Mouse (Mus musculus) intestine, embryonic 15.5 days (tissue): ENCODE data around the gene Smarcd2. TPM values are rescaled to one million over a fixed set of nuclear protein-coding genes. Genes with fewer than 3 reads are reported as not detected.

Experiments used
- ATAC-seq: fragments of 200-750 bp; cut with Nextera tagmentation; 2 replicates; pipeline ENCODE4 v1.8.0; 2017; ENCODE audit warnings: moderate TSS enrichment, moderate library complexity
- H3K27ac ChIP-seq: fragments of 300-500 bp; sonication (generic); 2 replicates; pipeline ENCODE4 v1.5.1; 2015; ENCODE audit warnings: mild to moderate bottlenecking, inconsistent platforms
- H3K27me3 ChIP-seq: fragments of 300-500 bp; sonication (generic); replicated peaks from 2 replicates; pipeline ENCODE4 v1.6.1; 2015; ENCODE audit warnings: inconsistent platforms
- H3K36me3 ChIP-seq: fragments of 300-500 bp; sonication (generic); 2 replicates; pipeline ENCODE4 v1.6.1; 2015; ENCODE audit warnings: inconsistent platforms
- H3K4me1 ChIP-seq: fragments of 300-500 bp; sonication (generic); replicated peaks from 2 replicates; pipeline ENCODE4 v1.6.1; 2015; ENCODE audit warnings: inconsistent platforms
- H3K4me2 ChIP-seq: fragments of 300-500 bp; sonication (generic); replicated peaks from 2 replicates; pipeline ENCODE4 v1.6.1; 2015; ENCODE audit warnings: mild to moderate bottlenecking, inconsistent platforms
- H3K4me3 ChIP-seq: fragments of 300-500 bp; sonication (generic); replicated peaks from 2 replicates; pipeline ENCODE4 v1.5.1; 2015; ENCODE audit warnings: inconsistent platforms
- H3K9ac ChIP-seq: fragments of 300-500 bp; sonication (generic); 2 replicates; pipeline ENCODE4 v1.6.1; 2015; ENCODE audit warnings: inconsistent platforms
- H3K9me3 ChIP-seq: fragments of 300-500 bp; sonication (generic); 2 replicates; pipeline ENCODE4 v1.6.1; 2016; ENCODE audit warnings: inconsistent platforms
- WGBS: fragments of 180-500 bp; shearing (Covaris S2); methylation state at CpG from one replicate; pipeline ENCODE4 v1.1.7; 2015; 5-methylcytosine and 5-hydroxymethylcytosine counted together
- polyA plus RNA-seq: library from polyadenylated mRNA; unstranded; fragments of >200 nt; fragmentation: Nextera tagmentation; extraction: Ambion mirVana; gene quantifications from 2 replicates; pipeline ENCODE4 v1.2.1, GENCODE M21; 2015

The Smarcd2 gene
- polyA plus RNA-seq, 1 experiment from 2014 or later = 60.6 TPM

DNA sequence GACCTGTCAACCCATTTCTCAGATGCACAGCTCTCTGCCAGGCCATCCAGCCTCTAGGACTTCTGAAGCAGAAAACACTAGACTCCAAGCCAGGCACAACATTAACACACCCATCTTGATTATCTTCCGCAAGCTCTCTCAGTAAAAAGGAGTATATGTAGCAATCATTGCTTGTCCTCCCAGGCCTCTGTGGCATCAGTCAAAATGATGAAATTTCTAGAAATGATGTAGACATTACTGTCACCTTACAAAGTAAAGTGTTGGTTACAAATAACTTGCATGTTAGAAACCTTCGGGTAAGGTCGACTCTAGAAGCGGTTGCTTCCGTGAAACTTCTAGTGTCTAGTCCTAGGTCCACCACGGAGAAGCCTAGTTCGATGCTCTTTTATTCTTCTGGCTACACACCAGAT, 57.3 kb downstream of the Smarcd2 start:
- Histone ChIP-seq H3K4me3 (peak overlapping the region; percentile 86), H3K27ac (peak overlapping the region; percentile 91; the same call in 1 of the 2 replicates), H3K27me3 (no peaks in the 10 kb centered on the region), H3K4me2 (peak overlapping the region; percentile 63), H3K9me3 (no peaks in the 10 kb centered on the region), H3K4me1 (peaks cover 16% of the 10 kb centered on the region), H3K9ac (peak overlapping the region; percentile 88), H3K36me3 (peaks cover 10% of the 10 kb centered on the region)
- WGBS = 24% methylated on average over 7 of the region's 7 CpGs
- no peak for ATAC-seq

DNA sequence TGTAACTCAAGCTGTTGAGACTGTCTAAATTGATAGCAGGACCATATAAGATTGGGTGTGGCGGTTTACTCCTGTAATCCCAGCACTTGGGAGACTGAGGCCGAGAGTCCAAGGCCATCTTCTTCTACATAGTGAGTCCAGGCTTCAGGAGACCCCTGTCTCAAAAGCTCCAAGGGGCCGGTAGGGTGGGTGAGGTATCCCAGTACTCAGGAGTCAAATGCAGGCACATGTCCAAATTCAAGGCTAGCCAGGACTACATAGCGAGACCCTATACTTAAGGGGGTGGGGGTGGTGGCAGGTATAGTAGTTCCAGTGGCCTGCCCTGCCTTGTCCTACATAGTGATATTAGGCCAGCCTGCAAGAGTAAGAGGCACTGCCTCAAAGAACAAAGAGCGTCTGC, 57.9 kb downstream of the Smarcd2 start:
- Histone ChIP-seq H3K4me1 (peaks cover 16% of the 10 kb centered on the region), H3K4me3 (peak overlapping the region; percentile 86), H3K4me2 (peak overlapping the region; percentile 63), H3K9me3 (no peaks in the 10 kb centered on the region), H3K27me3 (no peaks in the 10 kb centered on the region), H3K27ac (no peak overlapping the region), H3K9ac (0 out of 2 replicates have a peak overlapping the region, but pooled peaks have one; percentile 4), H3K36me3 (peaks cover 14% of the 10 kb centered on the region)
- 80% methylated on average over 5 of the region's 5 CpGs for WGBS
- no peak for ATAC-seq

Other genes starting within 250 kb of the Smarcd2 start
- gene Dcaf7, start 236.1 kb downstream of the Smarcd2 start, polyA plus RNA-seq = 51.6 and 52.3 TPM in 2 replicates
- gene Taco1, start 206.9 kb downstream of the Smarcd2 start, polyA plus RNA-seq = 12.0 and 14.0 TPM in 2 replicates
- 14.2 and 18.0 TPM in 2 replicates for gene Map3k3, start 188.4 kb downstream of the Smarcd2 start, polyA plus RNA-seq
- gene Gm10840, start 112.1 kb downstream of the Smarcd2 start, polyA plus RNA-seq = not detected in 2 replicates
- 94.0 and 108 TPM in 2 replicates for gene Limd2, start 112.1 kb downstream of the Smarcd2 start, polyA plus RNA-seq
- 14.0 and 14.9 TPM in 2 replicates for gene Strada, start 70.8 kb downstream of the Smarcd2 start, polyA plus RNA-seq
- gene Ccdc47, start 56.6 kb downstream of the Smarcd2 start, polyA plus RNA-seq = 88.6 and 91.5 TPM in 2 replicates
- gene Ddx42, start 56.0 kb downstream of the Smarcd2 start, polyA plus RNA-seq = 58.1 and 62.9 TPM in 2 replicates
- 52.5 and 56.3 TPM in 2 replicates for gene Ftsj3, start 16.9 kb downstream of the Smarcd2 start, polyA plus RNA-seq
- gene Psmc5, start 16.8 kb downstream of the Smarcd2 start, polyA plus RNA-seq = 247 and 259 TPM in 2 replicates
- 0.31 and 0.33 TPM in 2 replicates for gene Tcam1, start 3.7 kb upstream of the Smarcd2 start, polyA plus RNA-seq
- not detected in 2 replicates for gene Gh, start 28.9 kb upstream of the Smarcd2 start, polyA plus RNA-seq
- 2.9 and 3.0 TPM in 2 replicates for gene Cd79b, start 41.8 kb upstream of the Smarcd2 start, polyA plus RNA-seq
- gene Scn4a, start 80.3 kb upstream of the Smarcd2 start, polyA plus RNA-seq = 0.03 and 0.05 TPM in 2 replicates
- 0.34 and 0.69 TPM in 2 replicates for gene Prr29, start 92.5 kb upstream of the Smarcd2 start, polyA plus RNA-seq
- gene Icam2, start 115.1 kb upstream of the Smarcd2 start, polyA plus RNA-seq = 38.1 and 39.3 TPM in 2 replicates
- gene Ern1, start 214.9 kb upstream of the Smarcd2 start, polyA plus RNA-seq = 4.8 and 5.8 TPM in 2 replicates